Mouse (Mus musculus) embryonic facial prominence, embryonic 11.5 days (tissue): ENCODE measurements around the gene Cyfip2. TPM values are rescaled to one million over a fixed set of nuclear protein-coding genes. Genes with fewer than 3 reads are reported as not detected.

ENCODE experiments used
- ATAC-seq: fragments of 200-750 bp; cut with Nextera tagmentation; replicated peaks from 2 replicates; pipeline ENCODE4 v1.8.0; 2017; ENCODE audit warnings: low read depth; ENCODE audit not compliant: insufficient number of reproducible peaks, low FRiP score, low TSS enrichment
- DNase-seq: peaks from one replicate; pipeline ENCODE4 v3.0.0-alpha.2; 2015; ENCODE audit warnings: low spot score
- H3K27ac ChIP-seq: fragments of 300-500 bp; sonication (generic); replicated peaks from 2 replicates; pipeline ENCODE4 v1.5.1; 2014; ENCODE audit warnings: mild to moderate bottlenecking, low read depth, low read length, control low read depth
- H3K27me3 ChIP-seq: fragments of 300-500 bp; sonication (generic); 2 replicates; pipeline ENCODE4 v1.6.1; 2014; ENCODE audit warnings: mild to moderate bottlenecking, low read length, moderate library complexity, mixed read lengths; ENCODE audit not compliant: control insufficient read depth, insufficient read depth
- H3K36me3 ChIP-seq: fragments of 300-500 bp; sonication (generic); replicated peaks from 2 replicates; pipeline ENCODE4 v1.6.1; 2014; ENCODE audit warnings: low read depth, mild to moderate bottlenecking, low read length, moderate library complexity, mixed read lengths; ENCODE audit not compliant: control insufficient read depth, insufficient read depth
- H3K4me1 ChIP-seq: fragments of 300-500 bp; sonication (generic); 2 replicates; pipeline ENCODE4 v1.6.1; 2014; ENCODE audit warnings: low read length, mixed read lengths; ENCODE audit not compliant: control insufficient read depth, insufficient read depth
- H3K4me2 ChIP-seq: fragments of 300-500 bp; sonication (generic); 2 replicates; pipeline ENCODE4 v1.6.1; 2014; ENCODE audit warnings: low read depth, mild to moderate bottlenecking, control low read depth, low read length, moderate library complexity
- H3K4me3 ChIP-seq: fragments of 300-500 bp; sonication (generic); 2 replicates; pipeline ENCODE4 v1.5.1; 2014; ENCODE audit warnings: low read depth, low read length, control low read depth
- H3K9ac ChIP-seq: fragments of 300-500 bp; sonication (generic); replicated peaks from 2 replicates; pipeline ENCODE4 v1.6.1; 2014; ENCODE audit warnings: mild to moderate bottlenecking, control low read depth, low read length
- H3K9me3 ChIP-seq: fragments of 300-500 bp; sonication (generic); replicated peaks from 2 replicates; pipeline ENCODE4 v1.6.1; 2016; ENCODE audit warnings: mild to moderate bottlenecking, low read length, inconsistent platforms, mixed read lengths; ENCODE audit not compliant: control insufficient read depth
- WGBS: fragments of 180-500 bp; shearing (Covaris S2); extraction: QIAGEN DNeasy Blood & Tissue Kit; methylation state at CpG from one replicate; pipeline ENCODE4 v1.1.7; 2014; 5-methylcytosine and 5-hydroxymethylcytosine counted together
- polyA plus RNA-seq: library from polyadenylated mRNA; unstranded; fragments of >200 nt; fragmentation: Nextera tagmentation; extraction: Ambion mirVana; gene quantifications from 2 replicates; pipeline ENCODE4 v1.2.1, GENCODE M21; 2014

Cyfip2 gene
- polyA plus RNA-seq, 1 experiment from 2014 or later = 16.8 TPM

DNA sequence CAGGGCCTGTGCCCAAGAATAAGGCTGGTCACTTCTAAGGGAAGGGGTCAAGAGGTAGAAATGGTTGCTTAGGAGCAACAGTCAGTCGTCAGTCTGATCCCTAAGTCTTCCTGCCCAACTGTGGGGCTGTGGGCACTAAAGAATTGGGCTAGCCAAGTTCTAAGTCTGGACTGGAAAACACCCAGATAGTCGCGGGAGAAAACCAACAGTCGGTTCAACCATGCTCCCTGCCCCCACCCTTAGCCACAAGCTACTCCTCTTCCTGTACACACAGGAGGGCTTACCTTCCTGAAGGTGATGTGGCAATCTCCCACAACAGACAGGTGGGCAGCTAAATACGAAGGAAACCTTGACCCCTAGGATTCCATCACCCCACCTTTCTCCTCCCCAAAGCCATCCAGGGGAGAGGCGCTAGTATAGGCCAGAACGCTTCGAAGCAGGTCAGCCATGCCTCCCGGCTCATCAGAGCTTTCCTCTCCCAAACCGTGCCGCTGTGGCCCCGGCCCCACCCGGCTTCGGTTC lies 1.4 kb downstream of the Cyfip2 start:
- peak overlapping the region; percentile 72 for H3K4me3 ChIP-seq
- no peaks in the 10 kb centered on the region; the same call in 1 of the 2 replicates for H3K4me1 ChIP-seq
- DNase-seq (no peak), ATAC-seq (no peak)
- peak overlapping the region; percentile 98 for H3K4me2 ChIP-seq
- H3K27ac ChIP-seq = 0 out of 2 replicates have a peak overlapping the region, but pooled peaks have one; percentile 28
- WGBS = 10% methylated on average over 14 of the region's 14 CpGs
- peak overlapping the region; percentile 69 for H3K9ac ChIP-seq
- H3K36me3 ChIP-seq = no peaks in the 10 kb centered on the region
- peaks cover 6% of the 10 kb centered on the region; the same call in 1 of the 2 replicates for H3K27me3 ChIP-seq
- H3K9me3 ChIP-seq = no peaks in the 10 kb centered on the region

DNA sequence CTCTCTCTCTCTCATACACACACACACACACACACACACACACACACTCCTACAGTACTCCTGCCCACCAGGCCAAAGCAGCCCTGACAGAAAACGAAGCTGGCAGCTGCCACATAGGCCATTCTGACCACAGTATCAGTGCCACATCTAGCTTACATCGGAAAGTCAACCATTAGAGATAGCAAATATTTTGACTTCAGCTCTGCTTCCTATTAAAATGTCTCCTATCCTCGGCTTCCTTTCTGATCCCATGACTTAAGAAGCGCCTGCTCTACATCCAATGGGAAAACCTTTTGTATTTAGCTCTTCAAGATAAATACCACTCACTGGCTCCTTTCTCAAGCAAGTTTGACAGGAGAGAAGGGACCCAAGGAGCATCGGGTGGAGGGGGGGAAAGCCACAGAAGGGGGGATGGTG lies 2.0 kb downstream of the Cyfip2 start:
- peaks cover 6% of the 10 kb centered on the region; the same call in 1 of the 2 replicates for H3K27me3 ChIP-seq
- WGBS = 64% methylated on average over 5 of the region's 5 CpGs
- no peak overlapping the region for H3K4me3 ChIP-seq
- no peaks in the 10 kb centered on the region for H3K9me3 ChIP-seq
- no peaks in the 10 kb centered on the region for H3K36me3 ChIP-seq
- no peak overlapping the region; the same call in 1 of the 2 replicates for H3K4me2 ChIP-seq
- H3K4me1 ChIP-seq = no peaks in the 10 kb centered on the region; the same call in 1 of the 2 replicates
- DNase-seq = no peak
- H3K27ac ChIP-seq = no peak overlapping the region
- no peak for ATAC-seq
- no peak overlapping the region for H3K9ac ChIP-seq

DNA sequence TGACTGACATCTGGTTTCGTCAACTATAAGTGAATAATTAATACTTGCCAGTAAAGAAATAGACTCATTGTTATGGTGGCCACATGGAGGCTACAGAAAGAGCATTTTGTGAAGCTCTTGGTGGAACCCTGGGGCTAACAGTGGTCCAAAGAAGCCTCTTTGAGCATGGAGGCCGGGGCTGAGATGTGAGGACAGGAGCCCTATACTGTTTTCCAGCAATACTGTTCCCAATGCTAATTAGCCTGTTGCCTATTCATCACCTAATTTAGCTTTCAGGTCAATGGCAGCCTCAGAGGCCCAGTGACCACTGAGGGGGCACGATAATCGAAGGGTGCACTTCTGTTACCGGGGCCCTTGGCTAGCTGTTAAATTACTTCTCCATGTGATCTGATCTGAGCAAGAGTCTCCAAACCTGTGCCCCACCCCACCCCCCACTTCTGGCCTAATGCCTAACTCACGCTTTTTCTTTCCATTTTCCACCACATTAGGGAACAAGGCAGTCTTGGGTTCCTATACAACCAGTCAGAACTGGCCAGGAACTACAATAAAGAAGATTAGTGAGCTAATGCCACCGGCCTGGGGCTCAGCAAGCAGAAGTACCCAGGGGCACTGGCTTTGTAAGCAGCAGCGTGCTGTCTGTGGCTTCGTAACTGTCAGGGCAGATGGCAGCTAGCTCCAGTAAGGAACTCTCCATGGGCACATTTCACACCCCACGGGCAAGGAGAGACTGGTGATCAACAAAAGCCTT lies 2.7 kb downstream of the Cyfip2 start:
- no peaks in the 10 kb centered on the region; the same call in 1 of the 2 replicates for H3K4me1 ChIP-seq
- H3K9ac ChIP-seq = no peak overlapping the region
- no peak overlapping the region for H3K4me2 ChIP-seq
- H3K27ac ChIP-seq = no peak overlapping the region
- DNase-seq = no peak
- H3K4me3 ChIP-seq = no peak overlapping the region
- H3K27me3 ChIP-seq = peaks cover 6% of the 10 kb centered on the region; the same call in 1 of the 2 replicates
- no peaks in the 10 kb centered on the region for H3K36me3 ChIP-seq
- 49% methylated on average over 10 of the region's 10 CpGs for WGBS
- no peaks in the 10 kb centered on the region for H3K9me3 ChIP-seq
- no peak for ATAC-seq

DNA sequence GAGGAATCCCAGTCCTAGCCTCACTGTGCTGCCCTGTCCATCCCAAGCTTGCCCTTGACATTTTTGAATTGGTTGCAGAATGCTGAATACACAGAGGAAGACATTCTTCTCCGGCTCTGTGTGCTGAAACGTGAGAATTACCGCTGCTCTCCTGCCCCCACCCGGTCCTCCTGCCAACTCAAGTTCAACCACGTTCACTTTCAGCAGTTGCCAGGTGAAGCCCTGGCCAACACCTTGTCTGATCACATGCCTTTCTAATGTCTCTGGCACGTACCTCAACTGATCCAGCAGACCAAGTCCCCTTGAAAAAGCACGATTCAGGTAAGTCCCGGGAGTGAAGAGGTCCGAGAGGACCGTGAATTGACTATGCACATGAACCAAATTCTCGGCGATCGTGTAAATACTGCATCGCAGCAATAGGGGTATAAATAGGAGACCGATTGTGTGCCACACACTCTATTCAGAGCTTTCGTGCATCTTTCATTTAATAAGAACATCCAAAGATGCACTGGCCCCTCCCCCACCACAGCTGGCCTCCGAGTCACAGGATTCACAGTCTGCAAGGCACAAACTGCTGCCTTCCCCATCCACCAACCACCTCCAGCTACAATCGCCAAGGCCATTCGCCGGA lies 3.4 kb downstream of the Cyfip2 start:
- DNase-seq = no peak
- Histone ChIP-seq H3K4me1 (no peaks in the 10 kb centered on the region; the same call in 1 of the 2 replicates), H3K36me3 (no peaks in the 10 kb centered on the region), H3K9ac (no peak overlapping the region), H3K27me3 (peaks cover 6% of the 10 kb centered on the region; the same call in 1 of the 2 replicates), H3K4me3 (no peak overlapping the region), H3K9me3 (no peaks in the 10 kb centered on the region), H3K27ac (no peak overlapping the region), H3K4me2 (no peak overlapping the region)
- no peak for ATAC-seq
- WGBS = 76% methylated on average over 20 of the region's 20 CpGs

DNA sequence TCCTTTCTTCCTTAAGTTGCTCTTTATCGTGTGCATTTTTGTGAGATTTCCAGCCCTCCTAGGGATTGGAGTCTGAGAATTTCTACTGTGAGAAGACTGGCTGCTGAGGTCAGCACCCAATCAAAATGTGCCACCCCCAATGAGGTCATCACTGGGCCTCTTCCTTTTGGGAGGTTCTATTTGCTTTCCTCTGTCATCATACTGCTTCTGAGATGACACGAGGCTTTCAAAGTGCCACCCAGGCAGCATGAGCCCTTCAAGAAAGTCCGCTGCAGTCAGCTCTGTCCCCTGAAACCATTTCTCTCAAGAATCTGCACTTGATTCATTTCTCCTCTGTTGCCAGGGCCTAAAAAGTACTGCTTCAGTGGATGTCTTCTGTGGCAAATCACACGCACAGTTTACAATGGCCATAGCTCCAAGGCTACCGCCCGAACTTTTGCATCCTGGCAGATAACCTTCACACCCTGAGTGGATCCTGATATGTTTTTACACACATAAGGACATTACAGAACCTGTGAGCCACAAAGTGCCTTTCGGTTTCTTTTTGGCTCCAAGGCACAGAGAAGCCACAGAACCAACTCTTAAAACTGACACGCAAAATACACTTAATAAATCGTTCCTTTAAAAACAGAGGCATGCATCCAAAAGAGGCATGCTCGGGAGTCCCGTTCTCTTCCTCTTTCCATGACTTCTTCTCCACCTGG lies 4.2 kb downstream of the Cyfip2 start:
- H3K27me3 ChIP-seq = peaks cover 6% of the 10 kb centered on the region; the same call in 1 of the 2 replicates
- no peaks in the 10 kb centered on the region; the same call in 1 of the 2 replicates for H3K4me1 ChIP-seq
- 89% methylated on average over 11 of the region's 11 CpGs for WGBS
- no peaks in the 10 kb centered on the region for H3K9me3 ChIP-seq
- ATAC-seq (no peak), DNase-seq (no peak)
- no peak overlapping the region for H3K4me2 ChIP-seq
- H3K36me3 ChIP-seq = no peaks in the 10 kb centered on the region
- no peak overlapping the region for H3K27ac ChIP-seq
- H3K9ac ChIP-seq = no peak overlapping the region
- H3K4me3 ChIP-seq = no peak overlapping the region

DNA sequence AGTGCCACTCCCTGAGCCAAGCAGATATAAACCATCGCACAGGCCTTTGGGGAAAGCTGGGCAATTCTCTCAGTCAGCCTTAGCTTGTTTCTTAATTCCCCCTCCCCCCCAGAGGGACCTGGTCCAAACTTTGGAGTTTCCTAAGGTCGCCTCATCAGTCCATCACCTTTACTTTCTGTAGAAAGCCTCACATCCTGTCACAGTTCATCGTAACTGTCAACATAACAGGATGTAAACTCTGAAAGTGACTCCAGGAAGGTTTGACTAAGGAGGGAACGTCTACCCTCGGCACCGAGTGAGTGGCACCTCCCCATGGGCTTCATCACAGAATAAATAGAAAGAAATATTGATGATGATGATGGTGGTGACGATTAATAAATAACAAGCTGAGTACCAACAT lies 4.9 kb downstream of the Cyfip2 start:
- no peak for ATAC-seq
- H3K4me3 ChIP-seq = no peak overlapping the region
- no peak overlapping the region for H3K4me2 ChIP-seq
- H3K4me1 ChIP-seq = no peaks in the 10 kb centered on the region; the same call in 1 of the 2 replicates
- H3K36me3 ChIP-seq = no peaks in the 10 kb centered on the region
- no peaks in the 10 kb centered on the region for H3K9me3 ChIP-seq
- no peak for DNase-seq
- no peak overlapping the region for H3K9ac ChIP-seq
- 94% methylated on average over 7 of the region's 7 CpGs for WGBS
- H3K27ac ChIP-seq = no peak overlapping the region
- H3K27me3 ChIP-seq = peaks cover 6% of the 10 kb centered on the region; the same call in 1 of the 2 replicates

DNA sequence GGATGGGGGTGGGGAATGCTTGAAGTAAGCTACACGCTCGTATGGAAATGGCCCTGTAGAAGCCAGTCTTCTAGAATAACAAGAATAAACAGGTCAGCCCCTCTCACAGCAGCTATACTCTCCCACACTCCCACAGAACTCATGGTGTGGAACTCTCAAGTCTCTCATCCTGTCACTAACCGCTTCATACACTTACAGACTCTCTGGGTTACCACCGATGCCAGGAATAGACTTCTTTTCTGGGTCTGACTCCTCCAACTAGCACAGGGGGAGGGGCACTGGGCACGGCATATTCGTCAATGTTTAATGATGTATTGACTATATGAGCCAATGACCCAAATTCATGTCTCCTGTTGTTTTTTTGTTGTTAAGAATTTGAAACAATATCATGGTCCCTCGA lies 5.9 kb downstream of the Cyfip2 start:
- H3K27ac ChIP-seq = no peak overlapping the region
- 87% methylated on average over 7 of the region's 7 CpGs for WGBS
- no peaks in the 10 kb centered on the region for H3K36me3 ChIP-seq
- H3K9me3 ChIP-seq = no peaks in the 10 kb centered on the region
- H3K4me2 ChIP-seq = no peak overlapping the region
- ATAC-seq (no peak), DNase-seq (no peak)
- H3K27me3 ChIP-seq = peaks cover 6% of the 10 kb centered on the region; the same call in 1 of the 2 replicates
- H3K4me3 ChIP-seq = no peak overlapping the region
- no peak overlapping the region for H3K9ac ChIP-seq
- no peaks in the 10 kb centered on the region; the same call in 1 of the 2 replicates for H3K4me1 ChIP-seq
